Mouse (Mus musculus) spleen, adult 18-20 months (tissue): ENCODE measurements around the gene Slc25a41.
A peak's percentile ranks its signal among the peaks of the same experiment; 100 is the strongest.

ENCODE experiments used
- DNase-seq, 2 experiments: peaks; one replicate each; pipeline ENCODE4 v3.0.0; 2022; ENCODE audit warnings: mixed read lengths in 2 of 2

Slc25a41 gene

DNA sequence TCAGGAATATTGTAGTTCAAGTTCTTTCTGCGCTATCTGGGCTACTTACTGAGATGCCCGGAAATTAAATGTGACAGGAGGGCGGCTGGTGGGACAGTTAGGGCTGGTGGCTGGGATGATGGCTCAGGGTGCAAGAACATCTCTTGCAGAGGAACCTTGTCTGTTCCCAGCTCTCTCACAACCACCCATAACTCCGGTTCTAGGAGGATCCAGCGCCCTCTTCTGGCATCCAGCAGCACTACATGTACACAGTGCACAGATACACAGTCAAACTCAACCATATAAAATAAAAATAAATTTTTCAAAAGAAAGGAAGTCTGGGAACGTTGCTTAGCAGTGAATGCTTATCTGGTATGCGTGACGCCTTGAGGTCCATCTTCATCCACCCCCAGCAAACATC, 2.5 kb downstream of the Slc25a41 start:
- no peak for DNase-seq

DNA sequence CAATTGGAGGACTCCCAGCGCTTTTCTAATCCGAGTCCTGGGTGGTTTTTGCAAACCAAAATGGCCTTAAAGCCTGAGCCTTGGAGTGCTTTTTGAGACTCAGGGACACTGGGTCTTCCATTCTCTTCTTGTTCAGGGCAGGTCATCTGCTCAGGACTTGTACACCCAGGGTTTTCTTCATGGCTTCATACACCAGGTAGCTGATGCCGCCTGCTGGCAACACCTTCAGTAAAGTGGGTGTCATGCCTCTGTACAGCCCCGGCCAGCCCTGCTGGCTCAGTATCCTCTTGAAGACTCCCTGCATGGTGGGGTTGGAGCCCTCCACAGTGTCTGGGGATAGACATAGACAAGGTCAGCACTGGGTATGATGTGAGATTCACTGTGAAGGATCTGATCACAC, 8.6 kb downstream of the Slc25a41 start:
- DNase-seq = no peak

- DNase-seq = peak; percentile 98 to 99
Measured at GRCm38 (mm10) chr17:57031661-57032420, 9.6 kb downstream of the Slc25a41 start.

GRCm38 (mm10) chr17:57030931-57031660, 10.4 kb downstream of the Slc25a41 start, which contains the start of gene Khsrp:
Gene Khsrp, minus strand, starts transcription at chr17:57031522.
- peak in 1 of 2 experiments; percentile 49 for DNase-seq

- DNase-seq = no peak
Measured at GRCm38 (mm10) chr17:57029691-57030090, 11.8 kb downstream of the Slc25a41 start.

- no peak for DNase-seq
Measured at GRCm38 (mm10) chr17:57027471-57027870, 14.0 kb downstream of the Slc25a41 start.

DNA sequence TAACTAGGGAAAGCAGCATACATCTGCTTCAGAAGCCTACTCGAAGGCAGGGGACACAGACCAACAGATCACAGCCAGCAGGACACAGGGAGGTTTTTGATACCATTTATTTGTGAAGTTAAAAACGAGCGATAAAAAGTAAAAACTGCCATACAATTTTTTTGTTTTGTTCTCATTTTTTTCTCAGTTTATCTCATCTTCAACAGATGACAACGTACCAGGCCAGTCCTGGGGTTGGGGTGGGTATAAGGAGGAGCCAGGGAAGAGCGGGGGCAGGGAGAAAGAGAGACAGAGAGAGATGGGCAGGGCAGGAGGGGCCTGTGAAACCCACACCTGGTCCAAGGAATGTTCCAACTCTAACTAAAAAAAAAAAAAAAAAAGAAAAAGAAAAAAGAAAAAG, 20.5 kb downstream of the Slc25a41 start:
- DNase-seq = no peak

GRCm38 (mm10) chr17:57019693-57020092, 21.8 kb downstream of the Slc25a41 start:
- no peak for DNase-seq

DNA sequence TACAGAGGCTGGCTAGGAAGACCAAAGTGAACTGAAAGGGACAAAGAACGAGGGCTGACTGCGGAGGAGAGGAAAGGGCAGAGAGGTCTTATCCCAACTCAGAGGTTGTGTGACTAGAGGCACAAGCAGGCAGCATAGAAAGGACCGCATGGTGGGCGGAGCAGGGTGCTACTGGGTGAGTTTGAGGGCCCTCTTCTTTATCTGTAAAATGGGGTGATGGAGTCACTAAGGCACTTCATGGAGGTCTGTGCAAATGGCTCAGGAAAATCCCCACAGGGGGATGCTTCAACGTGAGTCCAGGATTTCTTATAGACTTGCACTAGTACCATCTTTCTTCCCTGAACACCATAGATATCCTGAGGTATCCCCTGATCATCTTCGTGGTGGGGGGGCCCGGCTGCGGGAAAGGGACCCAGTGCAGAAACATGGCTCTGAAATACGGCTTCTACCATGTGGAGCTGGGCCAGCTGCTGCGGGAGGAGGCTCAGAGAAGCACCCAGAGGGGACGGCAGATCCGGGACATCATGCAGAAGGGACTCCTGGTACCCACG, 29.1 kb downstream of the Slc25a41 start:
- no peak for DNase-seq

- peak; percentile 81 to 84 for DNase-seq
Measured at GRCm38 (mm10) chr17:57011236-57012141, 30.0 kb downstream of the Slc25a41 start, which contains the start of the genes Gtf2f1 and Gm17949. Gene Gtf2f1, minus strand, starts transcription at chr17:57011288. Gene Gm17949, plus strand, starts transcription at chr17:57011469.

GRCm38 (mm10) chr17:57010911-57011235, 30.6 kb downstream of the Slc25a41 start:
- no peak for DNase-seq

- DNase-seq = no peak
Measured at GRCm38 (mm10) chr17:57007137-57007905, 34.1 kb downstream of the Slc25a41 start.

DNA sequence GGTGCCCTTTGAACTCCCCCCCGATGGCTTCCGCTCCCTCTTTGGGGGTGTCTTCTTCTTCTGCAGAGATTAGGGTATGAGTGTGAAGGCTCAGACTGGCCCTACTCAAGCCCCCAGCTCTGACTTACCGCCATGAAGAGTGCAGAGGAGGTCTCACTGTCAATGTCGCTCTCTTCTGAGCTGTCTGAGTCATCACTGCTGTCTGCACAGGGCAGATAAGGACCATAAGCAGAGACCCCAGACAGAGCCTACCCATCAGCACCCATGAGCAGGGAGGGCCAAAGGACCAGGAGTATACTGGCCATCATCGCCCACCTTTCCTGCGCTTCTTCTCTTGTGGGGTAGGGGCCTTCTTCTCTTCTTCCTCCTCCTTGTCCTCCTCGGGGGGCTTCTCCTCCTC, 37.5 kb downstream of the Slc25a41 start:
- DNase-seq = no peak

GRCm38 (mm10) chr17:57001228-57001627, 40.2 kb downstream of the Slc25a41 start:
- DNase-seq = no peak

DNA sequence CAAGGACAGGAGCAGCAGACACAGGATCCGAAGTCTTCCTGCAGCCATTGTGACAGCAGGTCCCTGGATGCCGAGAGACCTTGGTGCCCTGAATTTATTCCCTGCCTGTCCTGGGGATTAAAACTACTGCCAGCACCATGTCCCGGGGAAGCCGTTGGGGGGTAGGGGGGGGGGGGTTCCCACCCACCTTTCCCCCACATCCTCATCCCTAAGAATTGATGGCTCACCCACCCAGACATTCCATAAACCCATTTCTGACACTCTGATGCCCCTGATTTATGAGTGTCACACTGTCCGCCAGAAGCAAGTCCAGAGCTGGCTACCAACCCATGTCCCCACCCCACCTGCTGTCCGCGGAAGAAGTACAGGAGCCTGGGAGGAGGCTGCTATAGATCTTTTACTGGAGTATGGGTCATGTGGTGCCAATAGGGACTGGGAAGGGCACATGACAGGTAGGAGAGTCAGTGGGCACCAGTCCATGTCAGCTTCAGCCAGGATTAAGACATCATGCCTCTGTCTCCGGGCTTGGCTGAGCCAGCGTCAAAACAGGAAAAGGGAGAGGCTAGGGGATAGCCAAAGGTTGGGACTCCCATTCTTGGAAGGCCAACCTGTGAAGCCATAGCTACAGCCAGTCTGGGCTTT, 41.4 kb downstream of the Slc25a41 start, which contains the start of gene Pspn:
Gene Pspn, minus strand, starts transcription at position 51 of the 642 bp plus-strand sequence.
- DNase-seq = no peak

DNA sequence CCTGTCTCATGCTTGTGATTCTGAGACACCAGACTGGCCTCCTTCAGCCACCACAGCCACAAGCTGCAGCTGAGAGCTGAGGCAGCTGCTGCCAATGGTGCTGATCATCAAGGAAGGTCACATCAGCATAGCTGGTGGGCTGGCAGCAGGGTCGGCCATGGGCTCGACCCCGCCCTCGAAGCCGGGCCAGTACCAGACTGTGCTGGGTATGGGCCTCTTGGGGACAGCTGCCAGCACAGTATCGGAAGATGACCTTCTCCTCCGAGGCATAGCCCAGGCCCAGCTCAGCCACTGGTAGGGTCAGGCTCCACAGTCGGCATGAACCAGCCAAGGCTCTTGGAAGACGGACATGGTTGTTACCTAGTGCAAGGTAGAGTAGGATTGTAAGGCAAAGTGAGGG, 42.0 kb downstream of the Slc25a41 start:
- DNase-seq = no peak

GRCm38 (mm10) chr17:56997029-56997667, 44.3 kb downstream of the Slc25a41 start, which contains the start of gene Alkbh7:
Gene Alkbh7, plus strand, starts transcription at chr17:56997339.
- peak; percentile 87 to 94 for DNase-seq

- no peak for DNase-seq
Measured at GRCm38 (mm10) chr17:56996506-56996905, 44.9 kb downstream of the Slc25a41 start.

DNA sequence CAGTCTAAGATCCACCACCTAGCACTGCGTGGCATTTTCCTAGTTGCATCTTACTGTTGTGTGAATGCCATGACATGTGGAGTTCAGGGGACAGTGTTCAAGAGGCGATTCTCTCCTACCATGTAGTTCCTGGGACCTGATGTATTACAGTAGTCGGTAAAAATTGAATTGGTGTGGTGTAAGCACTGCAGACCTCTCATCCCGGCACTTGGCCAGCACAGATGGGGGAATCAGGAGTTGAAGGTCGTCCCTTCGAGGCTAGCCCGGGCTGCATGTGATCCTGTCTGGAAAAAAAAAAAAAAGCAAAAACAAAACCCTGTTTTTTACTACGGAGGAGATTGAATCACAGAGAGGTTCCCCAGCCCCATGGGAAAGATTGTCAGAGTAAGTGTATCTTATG, 46.4 kb downstream of the Slc25a41 start:
- no peak for DNase-seq

GRCm38 (mm10) chr17:56990966-56991365, 50.5 kb downstream of the Slc25a41 start:
- peak in 1 of 2 experiments; percentile 5 for DNase-seq
